Mouse (Mus musculus) gastrocnemius, adult 8-10 months (tissue): ENCODE measurements around the gene Olfr550. TPM values are rescaled to one million over a fixed set of nuclear protein-coding genes. Genes with fewer than 3 reads are reported as not detected.
"Not testable (repeated sequence)": the region's sequence is repeated elsewhere in the genome, so short reads cannot be mapped to it uniquely, and the experiment has no call there.

Experiments used
- DNase-seq, 2 experiments: peaks; one replicate each; pipeline ENCODE4 v3.0.0; 2022; ENCODE audit warnings: low spot score in 2 of 2
- total RNA-seq, 4 experiments: library from RNA; stranded (reverse); gene quantifications; 2 replicates each; pipeline ENCODE4 v1.2.4; 2022

Gene Olfr550
- total RNA-seq = not detected

- no peak for DNase-seq
Measured at GRCm38 (mm10) chr7:102571142-102571541, at the start of gene Olfr550. Olfr550 (plus strand) TSS chr7:102571442.

- no peak for DNase-seq
Measured at GRCm38 (mm10) chr7:102529052-102529451, 42.2 kb upstream of the Olfr550 start.

- DNase-seq = no peak
Measured at GRCm38 (mm10) chr7:102534449-102534848, 36.8 kb upstream of the Olfr550 start, which contains the start of gene Olfr547. Olfr547 (plus strand) TSS chr7:102534749.

GRCm38 (mm10) chr7:102540596-102540995 lies 30.6 kb upstream of the Olfr550 start, which contains the start of gene Olfr548-ps1:
Olfr548-ps1 (plus strand) TSS chr7:102540896.
- DNase-seq = no peak

GRCm38 (mm10) chr7:102541251-102541650 lies 30.0 kb upstream of the Olfr550 start:
- DNase-seq = no peak

- no peak for DNase-seq
Measured at GRCm38 (mm10) chr7:102549570-102549969, 21.7 kb upstream of the Olfr550 start, which contains the start of gene Olfr549. Olfr549 (plus strand) TSS chr7:102549870.

DNA sequence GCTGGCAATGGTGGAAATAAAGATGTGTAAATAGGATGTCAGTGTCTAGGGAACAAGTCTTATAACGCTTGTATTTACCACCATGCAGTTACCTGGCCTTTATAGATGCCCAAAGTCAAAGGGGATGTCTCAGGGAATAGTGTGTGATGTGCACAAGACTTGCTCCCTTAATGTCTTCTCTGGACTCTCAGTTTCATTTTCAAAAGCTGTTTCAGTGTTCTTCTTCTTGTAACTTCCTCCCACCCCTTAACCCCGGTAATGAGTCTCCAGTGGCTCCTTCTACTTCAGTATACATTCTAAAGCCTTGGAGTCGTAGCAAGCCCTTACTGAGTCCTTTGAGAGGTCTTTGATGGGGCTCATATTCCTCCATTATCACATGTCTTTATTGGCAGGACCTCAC lies 18.0 kb upstream of the Olfr550 start:
- DNase-seq = no peak

DNA sequence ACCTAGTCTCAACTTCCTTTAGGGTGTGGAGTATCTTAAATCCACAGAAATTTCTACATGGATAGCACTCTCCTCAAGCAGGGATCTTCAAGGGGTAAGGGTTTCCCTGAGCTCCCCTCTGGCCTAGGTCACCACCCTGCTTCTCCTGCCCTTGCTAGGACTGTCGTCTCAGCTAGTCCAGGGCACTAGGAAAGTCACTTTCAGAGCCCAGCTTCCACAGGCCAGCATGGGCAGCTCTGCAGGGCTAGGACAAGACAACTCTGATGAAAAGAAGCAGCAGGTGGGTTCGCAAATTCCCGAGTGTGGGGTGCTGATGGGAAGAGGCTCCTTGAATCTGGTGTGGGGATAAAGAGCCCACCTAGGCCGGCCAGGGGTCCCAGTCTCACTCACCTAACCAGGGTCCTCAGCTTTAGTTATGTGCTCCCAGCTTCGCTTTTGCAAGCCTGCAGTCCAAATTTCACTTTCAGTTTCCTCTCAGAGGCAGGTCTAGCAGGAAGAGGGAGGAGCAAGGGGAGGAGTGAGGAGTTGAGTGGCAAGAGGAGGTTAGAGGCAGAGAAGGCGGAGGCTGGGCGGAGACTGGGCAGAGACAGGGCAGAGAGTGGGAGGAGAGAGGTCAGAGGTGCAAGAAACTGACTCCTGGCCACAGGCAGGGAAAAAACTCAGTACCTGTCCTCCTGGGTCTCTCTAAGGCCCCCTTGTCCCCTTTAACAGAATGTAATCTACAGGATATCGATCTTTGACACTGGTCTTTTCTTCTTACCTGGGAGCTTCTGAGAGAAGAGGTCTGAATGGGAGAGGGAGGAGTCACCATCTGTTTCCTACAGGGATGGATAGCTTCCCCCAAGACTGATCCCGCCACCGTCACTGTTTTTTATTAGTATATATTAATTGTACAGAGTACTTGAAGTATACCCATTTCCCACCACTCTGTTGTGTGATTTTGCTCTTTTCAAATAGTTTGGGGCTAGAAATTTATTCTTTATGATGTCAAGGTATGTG lies 5.9 kb upstream of the Olfr550 start, which contains the start of gene Trim21:
Gene Trim21 (minus strand): TSS at position 488 of the 999 bp plus-strand sequence.
- peak; percentile 78 to 80 for DNase-seq

DNA sequence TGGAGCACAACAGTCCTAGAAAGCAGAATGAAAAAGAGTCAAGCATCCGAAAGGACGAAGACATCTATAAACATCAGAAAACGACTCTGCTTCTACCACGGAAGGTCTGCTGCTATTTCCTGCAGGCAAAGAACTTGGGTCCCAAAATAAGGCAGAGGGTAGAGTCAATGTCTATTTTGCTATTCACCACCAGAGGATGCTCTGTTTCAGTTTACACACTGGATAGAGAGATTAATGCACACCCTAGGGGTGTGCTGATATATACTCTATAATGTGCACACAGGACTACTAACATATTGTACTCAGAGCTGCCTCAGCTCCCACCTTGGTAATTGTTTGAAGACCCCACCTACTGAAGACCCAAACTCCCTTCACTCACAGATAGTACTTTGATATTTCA lies 5.0 kb upstream of the Olfr550 start:
- DNase-seq = no peak

- no peak for DNase-seq
Measured at GRCm38 (mm10) chr7:102573174-102573830, 2.1 kb downstream of the Olfr550 start.

DNA sequence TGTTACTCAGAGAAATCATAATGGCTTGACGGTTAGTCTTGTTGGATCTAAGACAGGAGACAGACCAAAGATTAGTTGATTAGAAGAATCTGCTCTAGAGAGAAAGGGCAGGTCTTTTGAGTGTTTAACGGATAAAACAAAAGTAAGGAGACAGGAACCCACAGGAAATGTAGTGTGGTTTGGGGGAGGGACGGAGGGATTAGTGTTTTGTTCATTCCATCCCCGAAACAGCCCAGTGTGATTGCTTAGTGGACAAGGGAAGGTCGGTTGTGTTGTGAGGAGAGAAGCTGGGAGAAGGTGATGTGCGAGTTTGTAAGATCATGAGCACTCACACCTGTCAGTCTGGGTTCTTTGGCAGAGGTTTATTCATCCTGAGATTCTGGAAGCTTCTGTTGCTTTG lies 4.8 kb downstream of the Olfr550 start:
- no peak for DNase-seq

- DNase-seq = no peak
Measured at GRCm38 (mm10) chr7:102591786-102592185, 20.5 kb downstream of the Olfr550 start, which contains the start of gene Olfr551. Olfr551 (minus strand) TSS chr7:102591886.

DNA sequence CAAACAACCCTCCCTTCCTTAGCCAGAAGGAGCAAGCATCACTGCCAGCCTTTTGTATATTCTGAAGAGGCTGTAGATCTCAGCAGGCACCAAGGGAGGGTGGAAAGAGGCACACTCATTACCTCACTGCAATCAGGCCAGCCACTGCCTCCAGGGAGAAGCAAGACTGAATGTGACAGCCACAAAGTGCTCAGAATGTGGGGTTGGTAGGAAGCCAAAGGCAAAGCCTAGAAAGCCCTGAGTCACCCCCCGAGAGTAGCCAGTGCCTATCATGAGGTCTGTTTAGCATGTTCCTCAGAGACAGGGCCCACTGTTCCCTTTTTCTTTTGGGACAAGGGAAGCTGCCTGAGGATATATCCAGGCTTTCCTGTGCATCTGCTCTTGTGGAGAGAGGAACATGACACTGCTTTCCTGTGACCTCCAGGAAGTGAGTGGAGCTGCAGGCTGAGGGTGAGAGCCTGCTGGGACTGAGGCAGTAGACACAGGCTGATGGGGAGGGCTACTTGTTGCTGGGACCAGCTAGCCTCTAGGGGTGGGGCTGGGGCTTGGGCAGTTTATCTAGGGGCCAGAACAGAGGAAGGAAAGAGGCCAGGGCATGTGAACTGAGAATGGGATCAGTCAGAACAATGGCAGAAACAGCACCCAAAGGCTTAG lies 26.3 kb downstream of the Olfr550 start, which contains the start of gene Olfr552:
Gene Olfr552 (plus strand): TSS at position 393 of the 654 bp plus-strand sequence.
- DNase-seq = no peak

DNA sequence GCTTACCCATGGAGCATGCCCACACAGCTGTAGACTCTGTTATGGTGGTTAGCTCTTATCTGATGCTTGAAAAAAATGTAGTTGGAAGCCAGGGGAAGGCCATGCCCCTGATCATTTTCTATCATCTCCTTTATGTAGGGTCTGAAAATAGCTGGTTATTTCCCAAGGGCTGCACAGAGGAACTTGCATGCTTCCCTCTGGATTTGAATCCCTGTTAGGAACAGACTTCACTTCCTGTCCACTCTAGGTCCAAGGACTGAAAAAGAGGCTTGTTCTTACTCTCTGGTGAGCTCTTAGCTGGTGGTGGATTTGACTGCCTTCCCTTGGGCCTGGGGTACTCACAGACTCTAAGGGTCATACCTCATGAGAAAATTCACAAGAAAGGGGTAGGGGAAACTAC lies 46.9 kb downstream of the Olfr550 start, which contains the start of gene Olfr553:
Gene Olfr553 (minus strand): TSS at position 101 of the 400 bp plus-strand sequence.
- no peak for DNase-seq

DNA sequence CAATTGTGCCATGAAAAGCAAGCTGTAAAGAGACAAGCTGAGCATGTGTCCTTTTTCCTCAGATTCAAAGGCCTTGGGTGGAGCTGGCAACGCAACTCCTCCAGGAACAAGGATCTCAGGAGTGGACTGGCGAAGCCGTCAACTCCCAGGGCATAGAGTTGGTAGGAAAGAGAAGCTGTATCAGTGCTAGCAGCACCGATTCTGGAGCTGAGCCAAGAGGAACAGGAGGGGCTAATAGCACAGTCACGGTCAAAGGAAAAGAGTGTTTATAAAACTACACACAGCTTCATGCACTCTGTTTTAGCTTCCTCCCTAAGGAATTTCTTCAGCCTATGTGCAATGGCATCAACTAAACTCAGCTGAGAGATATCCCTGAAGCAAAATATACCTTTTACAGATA lies 48.4 kb downstream of the Olfr550 start:
- no peak for DNase-seq

- DNase-seq = not testable (repeated sequence)
Measured at GRCm38 (mm10) chr7:102620368-102620767, 49.1 kb downstream of the Olfr550 start.

Other genes with a start within 250 kb of the Olfr550 start
- 10 to 100 TPM; 16.9 to 19.9 (median 17.9) TPM for gene Rrm1, start 129.7 kb upstream of the Olfr550 start, total RNA-seq
- gene Olfr543, start 89.8 kb upstream of the Olfr550 start, total RNA-seq = not detected
- not detected for gene Olfr544, start 83.1 kb upstream of the Olfr550 start, total RNA-seq
- not detected for gene Olfr545, start 71.9 kb upstream of the Olfr550 start, total RNA-seq
- gene Olfr547, start 36.7 kb upstream of the Olfr550 start, total RNA-seq = not detected
- not detected for gene Olfr548-ps1, start 30.5 kb upstream of the Olfr550 start, total RNA-seq
- gene Olfr549, start 21.6 kb upstream of the Olfr550 start, total RNA-seq = not detected
- 1 to 10 TPM; 1.9 to 2.5 (median 2.1) TPM for gene Trim21, start 6.0 kb upstream of the Olfr550 start, total RNA-seq
- not detected for gene Olfr551, start 20.4 kb downstream of the Olfr550 start, total RNA-seq
- under 1 TPM in 2 of 4 experiments, not detected in 2; 0.10 to 0.13 TPM for gene Olfr552, start 26.3 kb downstream of the Olfr550 start, total RNA-seq
- not detected for gene Olfr553, start 46.8 kb downstream of the Olfr550 start, total RNA-seq
- gene Olfr554, start 67.0 kb downstream of the Olfr550 start, total RNA-seq = not detected
- gene Olfr555, start 87.4 kb downstream of the Olfr550 start, total RNA-seq = not detected
- not detected for gene Olfr556, start 93.5 kb downstream of the Olfr550 start, total RNA-seq
- 1 to 10 TPM; 3.8 to 5.3 (median 4.6) TPM for gene Trim68, start 115.9 kb downstream of the Olfr550 start, total RNA-seq
- gene Olfr557, start 124.5 kb downstream of the Olfr550 start, total RNA-seq = not detected
- 1 to 10 TPM in 2 of 4 experiments, under 1 TPM in 2; 0.75 to 1.1 (median 0.98) TPM for gene Olfr558, start 130.8 kb downstream of the Olfr550 start, total RNA-seq
- not detected for gene Olfr33, start 147.6 kb downstream of the Olfr550 start, total RNA-seq
- not detected for gene Olfr559, start 156.0 kb downstream of the Olfr550 start, total RNA-seq
- gene Olfr560, start 187.9 kb downstream of the Olfr550 start, total RNA-seq = not detected
- gene Olfr78, start 188.0 kb downstream of the Olfr550 start, total RNA-seq = under 1 TPM in 3 of 4 experiments, not detected in 1; 0.29 to 0.34 (median 0.32) TPM
- gene Olfr561, start 199.8 kb downstream of the Olfr550 start, total RNA-seq = not detected
- not detected for gene Olfr564, start 232.0 kb downstream of the Olfr550 start, total RNA-seq